Mouse (Mus musculus): ENCODE data around the gene Trpc6. TPM values are rescaled to one million over a fixed set of nuclear protein-coding genes. Genes with fewer than 3 reads are reported as not detected.

Gene Trpc6
- 1.4 and 1.5 TPM in 2 replicates for polyA plus RNA-seq (2015; fragmentation: Nextera tagmentation; extraction: Ambion mirVana)

- H3K9ac ChIP-seq (ENCODE audit: low read length) = peak within 1 kb of the TSS; percentile 53
- no peaks in the 10 kb centered on the region for H3K9me3 ChIP-seq (ENCODE audit: control insufficient read depth, low read length)
- peak; percentile 31 for TF ChIP-seq CTCF (IDR thresholded peaks at IDR 0.05; ENCODE audit: low read depth)
- no peak for TF ChIP-seq EP300 (optimal IDR thresholded peaks at IDR 0.05)
- DNase-seq (ENCODE audit: low spot score) = peak; percentile 25
- 0% methylated on average over 44 of the region's 44 CpGs for WGBS
- ATAC-seq (ENCODE audit: low FRiP score, low TSS enrichment) = peak; percentile 72
- no peaks in the 10 kb centered on the region for H3K27me3 ChIP-seq (ENCODE audit: control insufficient read depth, insufficient read depth, low read length)
- H3K27ac ChIP-seq (replicated peaks) = no peak within 1 kb of the TSS
- no peaks in the 10 kb centered on the region for H3K4me1 ChIP-seq (replicated peaks; ENCODE audit: control insufficient read depth, insufficient read depth)
- no peaks in the 10 kb centered on the region for H3K36me3 ChIP-seq (ENCODE audit: control insufficient read depth, insufficient read depth, low read length)
- peak within 1 kb of the TSS; percentile 47 for H3K4me3 ChIP-seq (ENCODE audit: low read depth, low read length)
- H3K4me2 ChIP-seq (replicated peaks; ENCODE audit: low read depth) = peak within 1 kb of the TSS; percentile 76
Observed at GRCm38 (mm10) chr9:8544041-8544794, at the start of gene Trpc6. Gene Trpc6, plus strand, starts transcription at chr9:8544142.

- H3K4me1 ChIP-seq (replicated peaks; ENCODE audit: control insufficient read depth, insufficient read depth) = no peaks in the 10 kb centered on the region
- DNase-seq (ENCODE audit: low spot score) (no peak), ATAC-seq (ENCODE audit: low FRiP score, low TSS enrichment) (no peak)
- no peaks in the 10 kb centered on the region for H3K9me3 ChIP-seq (ENCODE audit: control insufficient read depth, low read length)
- no peak overlapping the region for H3K9ac ChIP-seq (ENCODE audit: low read length)
- no peaks in the 10 kb centered on the region for H3K36me3 ChIP-seq (ENCODE audit: control insufficient read depth, insufficient read depth, low read length)
- H3K27me3 ChIP-seq (ENCODE audit: control insufficient read depth, insufficient read depth, low read length) = no peaks in the 10 kb centered on the region
- no peak for TF ChIP-seq CTCF (IDR thresholded peaks at IDR 0.05; ENCODE audit: low read depth)
- no peak for TF ChIP-seq EP300 (optimal IDR thresholded peaks at IDR 0.05)
- H3K27ac ChIP-seq (replicated peaks) = no peak overlapping the region
- no peak overlapping the region for H3K4me3 ChIP-seq (ENCODE audit: low read depth, low read length)
- no peak overlapping the region for H3K4me2 ChIP-seq (replicated peaks; ENCODE audit: low read depth)
Observed at GRCm38 (mm10) chr9:8520911-8521310, 23.0 kb upstream of the Trpc6 start.

- DNase-seq (ENCODE audit: low spot score) = no peak
- TF ChIP-seq CTCF (IDR thresholded peaks at IDR 0.05; ENCODE audit: low read depth) (no peak), EP300 (optimal IDR thresholded peaks at IDR 0.05) (no peak)
- Histone ChIP-seq H3K9me3 (ENCODE audit: control insufficient read depth, low read length) (no peaks in the 10 kb centered on the region), H3K27me3 (ENCODE audit: control insufficient read depth, insufficient read depth, low read length) (no peaks in the 10 kb centered on the region), H3K4me2 (replicated peaks; ENCODE audit: low read depth) (no peak overlapping the region), H3K4me3 (ENCODE audit: low read depth, low read length) (no peak overlapping the region), H3K4me1 (replicated peaks; ENCODE audit: control insufficient read depth, insufficient read depth) (no peaks in the 10 kb centered on the region), H3K36me3 (ENCODE audit: control insufficient read depth, insufficient read depth, low read length) (no peaks in the 10 kb centered on the region), H3K27ac (replicated peaks) (no peak overlapping the region), H3K9ac (ENCODE audit: low read length) (no peak overlapping the region)
- ATAC-seq (ENCODE audit: low FRiP score, low TSS enrichment) = no peak
- WGBS = 89% methylated on average over 1 of the region's 1 CpGs
Observed at GRCm38 (mm10) chr9:8533670-8534069, 10.3 kb upstream of the Trpc6 start.

GRCm38 (mm10) chr9:8545236-8545635, 1.3 kb downstream of the Trpc6 start:
- no peak for TF ChIP-seq EP300 (optimal IDR thresholded peaks at IDR 0.05)
- TF ChIP-seq CTCF (IDR thresholded peaks at IDR 0.05; ENCODE audit: low read depth) = no peak
- Histone ChIP-seq H3K4me2 (replicated peaks; ENCODE audit: low read depth) (no peak overlapping the region), H3K9ac (ENCODE audit: low read length) (no peak overlapping the region), H3K4me1 (replicated peaks; ENCODE audit: control insufficient read depth, insufficient read depth) (no peaks in the 10 kb centered on the region), H3K9me3 (ENCODE audit: control insufficient read depth, low read length) (no peaks in the 10 kb centered on the region), H3K27ac (replicated peaks) (no peak overlapping the region), H3K36me3 (ENCODE audit: control insufficient read depth, insufficient read depth, low read length) (no peaks in the 10 kb centered on the region), H3K27me3 (ENCODE audit: control insufficient read depth, insufficient read depth, low read length) (no peaks in the 10 kb centered on the region), H3K4me3 (ENCODE audit: low read depth, low read length) (no peak overlapping the region)
- 58% methylated on average over 2 of the region's 2 CpGs for WGBS
- ATAC-seq (ENCODE audit: low FRiP score, low TSS enrichment) (no peak), DNase-seq (ENCODE audit: low spot score) (no peak)

- no peak overlapping the region for H3K9ac ChIP-seq (ENCODE audit: low read length)
- H3K4me3 ChIP-seq (ENCODE audit: low read depth, low read length) = no peak overlapping the region
- DNase-seq (ENCODE audit: low spot score) = no peak
- H3K4me2 ChIP-seq (replicated peaks; ENCODE audit: low read depth) = no peak overlapping the region
- H3K27ac ChIP-seq (replicated peaks) = no peak overlapping the region
- H3K9me3 ChIP-seq (ENCODE audit: control insufficient read depth, low read length) = no peaks in the 10 kb centered on the region
- 56% methylated on average over 1 of the region's 1 CpGs for WGBS
- no peaks in the 10 kb centered on the region for H3K27me3 ChIP-seq (ENCODE audit: control insufficient read depth, insufficient read depth, low read length)
- H3K36me3 ChIP-seq (ENCODE audit: control insufficient read depth, insufficient read depth, low read length) = no peaks in the 10 kb centered on the region
- no peak for TF ChIP-seq CTCF (IDR thresholded peaks at IDR 0.05; ENCODE audit: low read depth)
- no peak for TF ChIP-seq EP300 (optimal IDR thresholded peaks at IDR 0.05)
- no peak for ATAC-seq (ENCODE audit: low FRiP score, low TSS enrichment)
- H3K4me1 ChIP-seq (replicated peaks; ENCODE audit: control insufficient read depth, insufficient read depth) = no peaks in the 10 kb centered on the region
Observed at GRCm38 (mm10) chr9:8558574-8558973, 14.6 kb downstream of the Trpc6 start.

- H3K36me3 ChIP-seq (ENCODE audit: control insufficient read depth, insufficient read depth, low read length) = no peaks in the 10 kb centered on the region
Observed at GRCm38 (mm10) chr9:8592618-8593017, 48.7 kb downstream of the Trpc6 start.

More at GRCm38 (mm10) chr9:8592618-8593017, 48.7 kb downstream of the Trpc6 start:
- DNase-seq (ENCODE audit: low spot score) (no peak), ATAC-seq (ENCODE audit: low FRiP score, low TSS enrichment) (no peak)
- no peak for TF ChIP-seq EP300 (optimal IDR thresholded peaks at IDR 0.05)
- TF ChIP-seq CTCF (IDR thresholded peaks at IDR 0.05; ENCODE audit: low read depth) = peak; percentile 51
- no peak overlapping the region for H3K4me2 ChIP-seq (replicated peaks; ENCODE audit: low read depth)
- 48% methylated on average over 6 of the region's 6 CpGs for WGBS
- no peak overlapping the region for H3K4me3 ChIP-seq (ENCODE audit: low read depth, low read length)
- H3K4me1 ChIP-seq (replicated peaks; ENCODE audit: control insufficient read depth, insufficient read depth) = no peaks in the 10 kb centered on the region
- H3K9ac ChIP-seq (ENCODE audit: low read length) = no peak overlapping the region
- H3K9me3 ChIP-seq (ENCODE audit: control insufficient read depth, low read length) = no peaks in the 10 kb centered on the region
- H3K27ac ChIP-seq (replicated peaks) = no peak overlapping the region
- H3K27me3 ChIP-seq (ENCODE audit: control insufficient read depth, insufficient read depth, low read length) = no peaks in the 10 kb centered on the region
